Mouse (Mus musculus): ENCODE data around the gene Wdr5. TPM values are rescaled to one million over a fixed set of nuclear protein-coding genes. Genes with fewer than 3 reads are reported as not detected.

The Wdr5 gene
- polyA plus RNA-seq, 1 experiment from 2014 or later = 33.7 TPM

DNA sequence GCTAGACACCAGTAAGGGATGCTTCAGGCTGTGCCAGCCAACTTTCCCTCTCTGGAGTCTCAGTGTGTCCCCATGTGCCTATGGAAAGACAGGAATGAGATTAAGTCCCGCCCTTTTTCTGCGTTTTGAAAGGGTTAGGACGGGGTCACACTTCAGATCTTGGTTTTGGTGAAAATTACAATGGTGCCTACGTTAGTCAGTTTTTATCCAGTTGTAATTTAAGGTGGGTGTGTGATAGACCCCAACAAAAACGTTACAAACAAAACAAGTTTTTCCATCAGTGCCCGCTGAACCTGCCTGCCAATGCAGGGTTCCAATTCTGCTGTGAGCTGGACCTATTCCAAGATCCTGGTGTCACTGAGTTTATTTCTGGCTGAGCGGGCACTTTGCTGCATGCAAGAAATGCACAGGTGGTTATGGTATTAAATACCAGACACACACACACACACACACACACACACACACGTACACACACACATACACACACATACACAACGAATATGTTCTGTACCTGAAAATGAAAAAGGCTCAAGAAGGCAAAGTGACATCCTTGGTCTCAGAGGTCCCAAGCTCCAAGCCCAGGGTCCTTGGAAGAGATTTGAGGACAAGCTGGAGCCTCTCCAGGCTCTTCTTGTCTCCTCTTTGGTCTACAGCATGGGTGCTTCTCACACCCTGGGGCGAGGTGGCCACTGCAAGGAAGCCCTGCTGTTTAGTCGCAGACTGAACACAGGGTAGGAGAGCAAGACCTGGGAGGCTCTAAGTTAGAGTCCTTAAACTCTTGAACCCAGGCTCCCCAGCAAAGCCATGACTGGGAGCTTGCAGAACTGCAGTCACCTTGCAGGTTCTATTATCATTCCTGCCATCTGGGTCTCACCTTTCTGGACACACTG, 38.4 kb upstream of the Wdr5 start:
- peak overlapping the region; percentile 79 for H3K4me2 ChIP-seq
- H3K27ac ChIP-seq (ENCODE audit: poor library complexity, severe bottlenecking) = peak overlapping the region; percentile 95
- peak overlapping the region; percentile 69 for H3K9ac ChIP-seq
- no peaks in the 10 kb centered on the region for H3K9me3 ChIP-seq (replicated peaks)
- no peaks in the 10 kb centered on the region for H3K27me3 ChIP-seq (replicated peaks)
- WGBS = 27% methylated on average over 11 of the region's 11 CpGs
- H3K4me3 ChIP-seq = peak overlapping the region; percentile 92
- ATAC-seq (ENCODE audit: insufficient number of reproducible peaks, low FRiP score) = no peak
- peaks cover 39% of the 10 kb centered on the region for H3K4me1 ChIP-seq (replicated peaks)
- H3K36me3 ChIP-seq = peaks cover 5% of the 10 kb centered on the region

DNA sequence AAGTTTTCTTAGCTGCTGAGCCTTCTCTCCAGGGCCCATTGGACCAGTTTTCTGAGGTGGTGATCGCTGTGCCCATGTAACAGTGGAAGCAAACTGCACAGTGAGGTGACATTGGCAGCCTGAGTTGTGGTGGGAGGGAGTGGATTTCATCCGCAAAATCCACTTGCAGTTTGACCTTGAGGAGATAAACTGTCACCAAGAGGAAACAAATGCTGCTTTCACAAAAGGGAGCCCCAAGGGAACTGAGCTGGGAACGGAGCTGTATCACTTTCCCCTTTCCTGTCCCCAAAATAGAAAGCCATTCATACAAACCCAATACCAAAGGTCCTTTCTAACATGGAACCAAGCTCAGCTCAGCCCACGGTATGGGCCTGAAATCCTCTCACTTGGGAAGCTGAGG, 35.1 kb upstream of the Wdr5 start:
- H3K27ac ChIP-seq (ENCODE audit: poor library complexity, severe bottlenecking) = no peak overlapping the region
- WGBS = 53% methylated on average over 4 of the region's 4 CpGs

DNA sequence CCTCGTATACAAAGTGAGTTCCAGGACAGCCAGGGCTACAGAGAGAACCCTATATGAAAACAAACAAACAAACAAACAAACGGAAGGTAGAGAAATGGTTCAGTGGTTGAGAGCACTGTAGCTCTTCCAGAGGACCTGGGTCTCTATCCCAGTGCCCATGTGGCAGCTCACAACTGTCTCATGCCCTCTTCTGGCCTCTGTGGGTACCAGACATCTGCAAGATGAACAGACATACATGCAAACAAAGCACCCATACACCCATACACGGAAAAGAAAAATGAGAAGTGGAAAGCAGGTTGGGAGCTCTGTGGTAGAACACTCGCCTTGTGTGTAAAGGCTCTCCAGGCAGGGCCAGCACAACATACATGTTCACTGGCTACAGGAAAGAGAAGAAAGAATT, 34.6 kb upstream of the Wdr5 start:
- ATAC-seq (ENCODE audit: insufficient number of reproducible peaks, low FRiP score) = no peak
- Histone ChIP-seq H3K4me2 (no peak overlapping the region), H3K9ac (no peak overlapping the region), H3K4me3 (no peak overlapping the region), H3K27me3 (replicated peaks) (no peaks in the 10 kb centered on the region), H3K27ac (ENCODE audit: poor library complexity, severe bottlenecking) (no peak overlapping the region), H3K4me1 (replicated peaks) (peaks cover 10% of the 10 kb centered on the region), H3K9me3 (replicated peaks) (no peaks in the 10 kb centered on the region), H3K36me3 (no peaks in the 10 kb centered on the region)
- WGBS = 68% methylated on average over 4 of the region's 4 CpGs

More for the DNA sequence above, 35.1 kb upstream of the Wdr5 start:
- no peaks in the 10 kb centered on the region for H3K9me3 ChIP-seq (replicated peaks)
- H3K4me2 ChIP-seq = no peak overlapping the region
- no peak overlapping the region for H3K9ac ChIP-seq
- no peak overlapping the region for H3K4me3 ChIP-seq
- H3K36me3 ChIP-seq = no peaks in the 10 kb centered on the region
- no peak for ATAC-seq (ENCODE audit: insufficient number of reproducible peaks, low FRiP score)
- H3K4me1 ChIP-seq (replicated peaks) = peaks cover 10% of the 10 kb centered on the region
- no peaks in the 10 kb centered on the region for H3K27me3 ChIP-seq (replicated peaks)

DNA sequence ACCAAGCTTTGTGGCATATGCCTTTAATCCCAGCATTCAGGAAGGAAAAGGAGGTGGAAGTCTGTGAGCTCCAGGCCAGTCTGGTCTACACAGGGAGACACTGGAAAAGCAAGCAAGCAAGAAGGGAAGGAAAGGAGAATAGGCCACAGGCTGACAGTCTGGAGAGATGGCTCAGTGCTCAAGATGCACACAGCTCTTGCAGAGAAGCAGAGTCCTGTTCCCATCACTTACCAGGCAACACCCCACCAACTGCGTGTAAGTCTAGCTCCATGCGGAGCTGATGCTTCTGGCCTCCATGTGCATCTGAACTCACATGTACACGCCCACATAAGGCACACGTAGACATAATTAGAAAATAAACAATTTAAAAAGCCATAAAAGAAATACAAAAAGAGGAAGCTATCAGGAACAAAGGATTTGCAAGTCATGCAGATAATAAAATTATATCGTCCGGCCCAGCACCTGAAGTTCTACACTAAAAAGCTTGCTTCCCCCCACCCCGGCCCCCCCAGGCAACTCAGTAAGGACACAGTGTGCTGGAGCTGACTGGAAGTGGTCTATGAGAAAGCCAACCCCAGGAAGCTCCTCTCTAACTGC, 32.6 kb upstream of the Wdr5 start:
- no peaks in the 10 kb centered on the region for H3K27me3 ChIP-seq (replicated peaks)
- no peak overlapping the region for H3K27ac ChIP-seq (ENCODE audit: poor library complexity, severe bottlenecking)
- no peaks in the 10 kb centered on the region for H3K9me3 ChIP-seq (replicated peaks)
- 79% methylated on average over 7 of the region's 7 CpGs for WGBS
- H3K36me3 ChIP-seq = no peaks in the 10 kb centered on the region
- no peak overlapping the region for H3K4me3 ChIP-seq
- H3K9ac ChIP-seq = no peak overlapping the region
- H3K4me2 ChIP-seq = no peak overlapping the region
- H3K4me1 ChIP-seq (replicated peaks) = peaks cover 5% of the 10 kb centered on the region
- no peak for ATAC-seq (ENCODE audit: insufficient number of reproducible peaks, low FRiP score)

DNA sequence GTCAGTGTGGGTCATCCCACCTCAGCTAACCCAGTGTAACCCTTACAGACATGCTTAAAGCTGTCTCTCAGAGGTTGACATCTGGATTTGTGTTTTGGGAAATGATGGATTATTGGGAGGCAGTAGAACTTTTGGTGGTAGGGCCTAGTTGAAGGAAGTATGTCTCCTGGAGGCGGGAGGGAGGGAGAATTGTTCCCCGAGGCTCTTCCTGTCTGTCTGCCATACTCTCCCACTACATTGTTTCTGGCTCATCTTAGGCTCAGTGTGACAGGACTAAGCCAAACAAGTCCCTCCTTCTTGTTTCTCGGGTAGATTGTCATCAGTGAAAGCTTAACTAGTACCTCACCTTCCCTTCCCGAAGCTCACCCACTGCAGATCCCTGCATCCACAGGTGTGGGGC, 28.2 kb upstream of the Wdr5 start:
- Histone ChIP-seq H3K4me2 (no peak overlapping the region), H3K9me3 (replicated peaks) (no peaks in the 10 kb centered on the region), H3K4me1 (replicated peaks) (peaks cover 7% of the 10 kb centered on the region), H3K36me3 (no peaks in the 10 kb centered on the region), H3K4me3 (no peak overlapping the region), H3K9ac (no peak overlapping the region), H3K27ac (ENCODE audit: poor library complexity, severe bottlenecking) (no peak overlapping the region), H3K27me3 (replicated peaks) (no peaks in the 10 kb centered on the region)
- ATAC-seq (ENCODE audit: insufficient number of reproducible peaks, low FRiP score) = 0 out of 2 replicates have a peak, but pooled peaks have one; percentile 9
- 50% methylated on average over 4 of the region's 4 CpGs for WGBS

DNA sequence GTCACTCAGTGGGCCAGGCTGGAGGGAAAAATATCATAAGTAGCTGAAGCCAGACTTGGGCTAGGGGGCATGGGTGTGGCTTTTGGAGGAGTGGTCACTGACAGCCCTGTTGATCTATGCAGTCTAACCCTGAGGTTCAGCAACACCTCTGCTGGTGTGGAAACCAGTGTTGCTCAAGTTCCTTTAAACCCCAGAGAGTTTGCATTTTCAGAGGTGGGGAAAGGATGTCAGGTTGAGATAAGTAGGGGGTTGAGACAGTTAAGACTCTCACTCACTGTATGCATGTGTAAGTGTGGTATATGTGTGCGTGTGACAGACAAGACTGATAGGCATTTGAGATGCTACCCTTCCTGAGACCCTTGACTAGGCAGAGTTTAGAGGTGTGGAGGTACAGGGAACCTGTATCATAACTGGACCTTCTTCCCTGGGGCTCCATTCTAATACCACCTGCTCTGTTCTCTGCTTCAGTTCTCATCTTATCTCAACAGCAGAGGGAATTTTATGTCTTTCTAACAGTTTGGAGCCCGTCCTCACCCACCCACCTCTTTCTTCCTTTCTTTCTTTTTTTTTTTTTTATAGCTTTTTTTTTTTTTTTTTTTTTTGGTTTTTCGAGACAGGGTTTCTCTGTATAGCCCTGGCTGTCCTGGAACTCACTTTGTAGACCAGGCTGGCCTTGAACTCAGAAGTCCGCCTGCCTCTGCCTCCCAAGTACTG, 27.5 kb upstream of the Wdr5 start:
- 63% methylated on average over 3 of the region's 4 CpGs for WGBS
- H3K4me2 ChIP-seq = no peak overlapping the region
- H3K27ac ChIP-seq (ENCODE audit: poor library complexity, severe bottlenecking) = no peak overlapping the region
- H3K4me1 ChIP-seq (replicated peaks) = peaks cover 7% of the 10 kb centered on the region
- H3K36me3 ChIP-seq = no peaks in the 10 kb centered on the region
- H3K9ac ChIP-seq = no peak overlapping the region
- H3K4me3 ChIP-seq = no peak overlapping the region
- H3K27me3 ChIP-seq (replicated peaks) = no peaks in the 10 kb centered on the region
- H3K9me3 ChIP-seq (replicated peaks) = no peaks in the 10 kb centered on the region
- no peak for ATAC-seq (ENCODE audit: insufficient number of reproducible peaks, low FRiP score)

DNA sequence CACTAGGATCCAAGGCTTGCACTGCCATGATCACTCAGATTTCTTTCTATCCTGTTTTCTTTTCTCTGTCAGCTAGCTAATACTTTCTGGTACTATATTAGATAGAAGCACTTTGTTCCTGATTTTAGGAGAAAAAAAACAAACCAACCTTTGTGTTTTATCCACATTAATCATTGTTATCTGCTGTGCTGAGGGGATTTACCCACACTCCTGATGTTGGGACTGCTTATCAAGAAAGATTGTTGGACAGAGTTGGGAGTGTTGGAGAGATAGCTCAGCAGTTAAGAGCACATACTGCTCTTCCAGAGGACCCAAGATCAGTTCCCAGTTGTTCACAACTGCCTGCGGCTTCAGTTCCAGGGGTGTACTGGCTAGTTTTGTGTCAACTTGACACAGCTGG, 26.6 kb upstream of the Wdr5 start:
- no peak for ATAC-seq (ENCODE audit: insufficient number of reproducible peaks, low FRiP score)
- Histone ChIP-seq H3K4me2 (no peak overlapping the region), H3K4me3 (no peak overlapping the region), H3K27me3 (replicated peaks) (no peaks in the 10 kb centered on the region), H3K9ac (no peak overlapping the region), H3K4me1 (replicated peaks) (peaks cover 7% of the 10 kb centered on the region), H3K27ac (ENCODE audit: poor library complexity, severe bottlenecking) (no peak overlapping the region), H3K36me3 (no peaks in the 10 kb centered on the region), H3K9me3 (replicated peaks) (no peaks in the 10 kb centered on the region)
- 83% methylated on average over 1 of the region's 1 CpGs for WGBS

DNA sequence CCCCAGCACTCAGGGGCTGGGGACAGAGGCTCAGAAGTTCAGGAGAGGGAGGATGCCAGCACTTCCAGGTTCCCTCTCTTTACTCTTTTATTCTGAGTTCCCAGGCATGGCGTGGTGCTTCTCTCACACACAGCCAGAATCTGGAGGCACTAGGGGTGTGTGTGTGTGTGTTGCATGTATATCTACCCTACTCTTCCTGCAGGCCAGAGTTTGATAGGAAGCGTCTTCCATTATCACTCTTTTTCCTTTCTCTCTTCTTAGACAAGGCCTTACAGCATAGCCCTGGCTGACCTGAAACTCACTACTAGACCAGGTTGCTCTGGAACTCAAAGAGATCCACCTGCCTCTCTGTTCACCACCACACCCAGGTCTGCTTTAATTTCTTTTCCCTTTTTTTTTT, 24.0 kb upstream of the Wdr5 start:
- ATAC-seq (ENCODE audit: insufficient number of reproducible peaks, low FRiP score) = no peak
- no peak overlapping the region for H3K27ac ChIP-seq (ENCODE audit: poor library complexity, severe bottlenecking)
- H3K9me3 ChIP-seq (replicated peaks) = peaks cover 6% of the 10 kb centered on the region
- no peak overlapping the region for H3K9ac ChIP-seq
- peaks cover 7% of the 10 kb centered on the region for H3K4me1 ChIP-seq (replicated peaks)
- WGBS = 62% methylated on average over 2 of the region's 2 CpGs
- no peaks in the 10 kb centered on the region for H3K36me3 ChIP-seq
- H3K4me2 ChIP-seq = no peak overlapping the region
- no peaks in the 10 kb centered on the region for H3K27me3 ChIP-seq (replicated peaks)
- H3K4me3 ChIP-seq = no peak overlapping the region

DNA sequence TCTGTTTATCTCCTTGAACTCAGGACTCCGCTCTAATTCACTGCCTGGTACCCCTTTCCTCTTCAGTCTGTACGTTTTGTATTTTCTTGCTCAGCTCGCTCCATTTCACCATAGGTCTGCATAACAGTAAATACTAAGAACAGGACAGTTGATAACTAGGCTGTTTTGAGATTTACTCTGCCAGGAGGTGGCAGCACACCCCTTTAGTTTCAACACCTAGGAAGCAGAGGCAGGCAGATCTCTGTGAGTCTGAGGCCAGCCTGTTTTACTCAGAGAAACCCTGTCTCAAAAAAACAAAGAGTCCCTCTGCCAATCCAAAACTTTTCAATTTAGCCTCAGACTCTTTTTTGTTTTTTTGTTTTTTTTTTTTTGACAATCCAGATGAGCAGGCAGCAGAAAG, 21.0 kb upstream of the Wdr5 start:
- ATAC-seq (ENCODE audit: insufficient number of reproducible peaks, low FRiP score) = no peak
- Histone ChIP-seq H3K4me1 (replicated peaks) (no peaks in the 10 kb centered on the region), H3K4me2 (no peak overlapping the region), H3K27ac (ENCODE audit: poor library complexity, severe bottlenecking) (no peak overlapping the region), H3K9ac (no peak overlapping the region), H3K36me3 (no peaks in the 10 kb centered on the region), H3K9me3 (replicated peaks) (peaks cover 11% of the 10 kb centered on the region), H3K4me3 (no peak overlapping the region), H3K27me3 (replicated peaks) (no peaks in the 10 kb centered on the region)
- WGBS = 91% methylated on average over 3 of the region's 3 CpGs

DNA sequence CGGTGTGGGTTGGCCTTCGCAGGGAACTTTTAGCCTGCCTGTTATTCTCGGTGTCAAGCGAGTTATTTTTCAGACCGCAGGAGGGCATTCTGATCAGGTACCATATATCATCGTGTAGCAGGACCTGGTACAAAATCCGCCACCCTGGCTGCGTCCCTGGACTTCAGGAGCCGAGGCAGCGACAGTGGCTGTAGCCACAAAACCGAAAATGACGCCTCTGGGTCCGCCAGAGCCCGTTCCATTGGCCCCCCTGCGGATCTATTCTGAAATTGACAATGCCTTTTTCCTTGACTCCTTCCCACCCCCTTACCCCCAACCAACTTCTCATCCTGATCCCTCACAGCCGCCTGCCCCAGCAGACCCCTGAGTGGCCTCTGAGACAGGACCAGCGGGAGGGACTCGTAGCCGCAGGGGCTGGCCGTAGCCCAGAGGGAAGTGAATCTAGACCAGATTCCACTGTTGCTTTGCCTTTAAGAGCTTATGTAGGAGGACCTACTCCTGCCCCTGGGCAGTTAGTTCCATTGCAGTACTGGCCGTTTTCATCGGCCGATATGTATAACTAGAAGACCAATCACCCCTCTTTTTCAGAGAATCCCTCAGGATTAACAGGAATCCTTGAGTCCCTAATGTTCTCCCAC, 18.4 kb upstream of the Wdr5 start:
- Histone ChIP-seq H3K4me2 (peak overlapping the region; percentile 56), H3K27ac (ENCODE audit: poor library complexity, severe bottlenecking) (no peak overlapping the region), H3K27me3 (replicated peaks) (no peaks in the 10 kb centered on the region), H3K4me3 (peak overlapping the region; percentile 37), H3K9me3 (replicated peaks) (peaks cover 11% of the 10 kb centered on the region), H3K4me1 (replicated peaks) (no peaks in the 10 kb centered on the region), H3K9ac (0 out of 2 replicates have a peak overlapping the region, but pooled peaks have one; percentile 1), H3K36me3 (no peaks in the 10 kb centered on the region)
- ATAC-seq (ENCODE audit: insufficient number of reproducible peaks, low FRiP score) = no peak
- WGBS = 53% methylated on average over 23 of the region's 23 CpGs
